17 mouse cellular contexts compared by ENCODE assay signal in genomic region chr16:27783978-27784377, GRCm38 (mm10).
A peak's percentile ranks its signal among the peaks of the same experiment; 100 is the strongest.
DNase-seq lines count a peak whose midpoint lies in the region.
"Had no signal": no experiment of that assay in that cellular context is flagged by ENCODE, and none has a peak within 500 bp of the region (broad histone marks: within the 10 kb centered on the region; RNA-seq: fewer than 3 reads in every experiment).

No protein-coding gene starts in this region.

- DNase-seq in cerebellum, adult 11-12 months = peak; percentile 4
- no peak for DNase-seq in cerebellum, adult 11 months
- peak; percentile 55 for DNase-seq in brain, adult 2 months (ENCODE audit: low read depth, low spot score)
- DNase-seq in cerebellum, adult 18-20 months = peak; percentile 5 to 6
- DNase-seq in cerebellum, adult 9-11 months = peak; percentile 27
- DNase-seq in ovary, postnatal 10 days (ENCODE audit: low spot score) = no peak
- DNase-seq in gastrocnemius, postnatal 25 days = no peak
- DNase-seq in thymus, postnatal 4 days = no peak
- DNase-seq: adrenal gland, postnatal 10 days; adrenal gland, postnatal 36 days; B cell, adult 2 months; gastrocnemius, adult 2 months; gastrocnemius, postnatal 14 days; heart, adult 18-20 months; heart, postnatal 14 days; kidney, adult 18-20 months; kidney, adult 9 months had no signal

Comparison
In these comparisons a context has a peak if more than half of its experiments do, and no peak if none do; other contexts are left out.
1. DNase-seq: peak in cerebellum, adult 11-12 months (single experiment), brain, adult 2 months (single experiment), cerebellum, adult 18-20 months (2 of 2) and cerebellum, adult 9-11 months (single experiment); none in cerebellum, adult 11 months (single experiment), ovary, postnatal 10 days (single experiment), gastrocnemius, postnatal 25 days (single experiment) and thymus, postnatal 4 days (single experiment).